Mouse (Mus musculus) ovary, postnatal 10 days (tissue): Measurements from ENCODE around the gene E130308A19Rik.
"Not testable (repeated sequence)": the region's sequence is repeated elsewhere in the genome, so short reads cannot be mapped to it uniquely, and the experiment has no call there.

ENCODE experiments used
- DNase-seq: peaks from one replicate; pipeline ENCODE4 v3.0.0; 2022; ENCODE audit warnings: low spot score

The E130308A19Rik gene

GRCm38 (mm10) chr4:59785412-59785811, 159.4 kb downstream of the E130308A19Rik start:
- no peak for DNase-seq

DNA sequence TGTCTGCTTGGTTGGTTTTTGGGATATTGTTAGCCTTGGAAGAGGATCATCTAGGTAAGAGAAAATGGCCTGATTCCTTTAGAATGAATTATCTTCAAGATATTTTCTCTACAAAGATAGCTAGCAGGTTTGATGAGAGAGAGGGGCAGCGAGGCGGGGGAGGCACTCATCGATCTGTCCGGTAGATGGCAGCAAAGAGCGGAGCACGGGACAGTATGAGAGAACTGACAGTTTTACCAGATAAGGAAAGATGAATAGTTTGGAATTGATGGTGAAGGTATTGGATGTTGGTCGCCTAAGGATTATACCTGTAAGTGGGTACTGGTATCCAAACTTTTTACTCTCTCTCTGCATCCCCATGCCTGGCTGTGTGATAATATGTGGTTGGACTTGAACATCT, 160.7 kb downstream of the E130308A19Rik start:
- peak; percentile 69 for DNase-seq

- DNase-seq = no peak
Observed at GRCm38 (mm10) chr4:59787126-59787525, 161.1 kb downstream of the E130308A19Rik start.

DNA sequence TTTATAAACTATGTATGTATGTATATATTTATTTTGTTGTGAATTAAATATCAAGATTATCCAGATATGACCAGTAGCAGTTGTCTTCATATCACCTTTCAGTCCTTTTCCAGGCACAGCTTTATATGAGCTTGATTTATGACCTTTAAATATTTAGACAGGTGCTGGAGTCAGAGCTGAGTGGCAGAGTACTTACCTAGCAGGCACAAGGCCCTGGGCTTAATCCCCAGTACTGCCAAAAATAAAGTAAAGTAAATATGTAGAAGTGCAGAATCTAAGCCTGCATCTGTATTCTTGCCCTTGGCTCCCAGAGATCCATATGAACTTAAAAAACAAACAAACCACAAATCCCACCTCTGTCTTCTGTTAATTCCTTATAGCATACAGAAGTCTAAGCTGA, 163.0 kb downstream of the E130308A19Rik start:
- DNase-seq = no peak

- not testable (repeated sequence) for DNase-seq
Observed at GRCm38 (mm10) chr4:59793626-59794025, 167.6 kb downstream of the E130308A19Rik start.

DNA sequence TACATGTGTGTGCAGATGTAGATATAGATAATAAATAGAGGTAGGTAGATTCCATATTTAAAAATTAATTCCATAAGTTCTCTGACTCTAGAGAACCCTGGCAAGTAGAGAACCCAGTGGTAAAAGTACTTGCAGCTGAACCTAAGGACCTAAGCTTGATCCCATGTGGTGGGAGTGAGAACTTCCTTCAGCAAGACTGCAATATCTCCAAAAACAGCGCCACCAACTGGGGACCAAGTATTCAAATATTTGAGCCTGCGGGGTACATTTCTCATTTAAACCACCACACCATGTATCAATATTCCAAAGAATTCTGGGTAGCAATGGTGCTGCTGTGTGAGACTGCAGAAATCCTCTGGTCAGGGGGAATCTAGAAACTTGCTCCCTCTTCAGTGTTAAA, 168.1 kb downstream of the E130308A19Rik start:
- DNase-seq = no peak

DNA sequence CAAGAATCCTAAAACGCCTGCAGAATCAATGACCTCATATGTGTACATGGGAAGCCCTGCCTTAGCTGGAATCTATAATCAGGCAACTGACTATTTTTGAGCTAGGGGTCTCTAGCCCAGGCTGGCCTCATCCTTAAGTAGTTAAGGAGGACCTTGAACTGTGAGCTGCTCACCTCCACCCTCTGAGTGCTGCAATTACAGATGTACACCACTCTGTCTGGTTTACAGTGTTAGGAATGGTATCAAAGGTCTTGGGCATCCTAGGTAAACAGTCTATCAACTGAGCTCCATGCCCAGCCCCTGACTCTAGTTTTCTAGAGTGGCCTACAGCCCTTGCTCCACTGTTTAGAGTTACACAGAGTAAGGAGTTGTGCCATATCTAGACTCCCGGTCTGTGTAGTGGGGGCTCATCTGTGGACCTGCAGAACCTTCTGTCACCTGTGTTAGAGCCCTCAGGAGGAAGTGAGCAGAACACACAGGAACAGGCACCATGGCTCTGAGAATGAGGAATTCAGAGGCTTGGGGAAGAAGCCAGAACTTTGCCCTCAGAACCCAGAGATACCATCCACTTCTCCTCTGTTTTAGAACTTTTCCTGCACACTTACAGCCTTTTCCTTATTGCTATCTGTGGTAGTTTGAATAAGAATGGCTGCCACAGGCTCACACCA, 169.9 kb downstream of the E130308A19Rik start:
- DNase-seq = no peak

- DNase-seq = no peak
Observed at GRCm38 (mm10) chr4:59800181-59800580, 174.2 kb downstream of the E130308A19Rik start.

DNA sequence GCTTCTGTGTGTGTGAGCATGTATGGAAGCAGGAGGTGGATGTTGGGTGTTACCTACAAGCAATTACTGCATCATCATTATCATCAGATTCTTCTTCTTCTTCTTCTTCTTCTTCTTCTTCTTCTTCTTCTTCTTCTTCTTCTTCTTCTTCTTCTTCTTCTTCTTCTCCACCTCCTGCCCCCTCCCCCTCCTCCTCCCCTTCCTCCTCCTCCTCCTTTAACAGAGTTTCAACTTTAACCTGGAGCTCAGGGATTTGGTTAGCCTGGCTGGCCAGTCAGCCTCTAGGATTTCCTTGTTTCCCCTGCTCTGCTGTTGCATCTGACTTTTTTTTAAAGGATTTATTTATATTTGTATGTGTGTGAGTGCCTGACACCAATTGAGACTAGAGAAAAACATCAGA, 175.5 kb downstream of the E130308A19Rik start, which contains the start of gene Inip:
Gene Inip (minus strand): TSS at position 101 of the 400 bp plus-strand sequence.
- no peak for DNase-seq

DNA sequence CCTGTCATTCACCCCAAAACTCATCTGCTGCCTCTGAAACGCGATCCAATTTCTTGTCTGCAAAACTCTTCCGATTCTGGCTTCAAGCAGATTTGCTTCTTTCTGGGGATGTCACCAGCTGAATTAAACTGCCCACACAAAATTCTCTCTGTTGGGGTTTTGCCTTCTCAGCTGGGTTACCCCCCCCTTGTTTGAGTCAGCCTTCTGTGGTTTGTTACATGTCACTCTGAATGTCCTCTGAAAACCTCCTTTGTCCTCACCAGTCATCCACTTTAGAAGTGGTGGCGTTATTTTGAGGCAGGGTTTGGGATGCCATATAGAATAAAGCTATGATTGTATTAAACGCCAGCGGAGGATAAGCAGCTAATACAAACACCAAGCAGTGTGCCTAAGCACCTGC, 176.1 kb downstream of the E130308A19Rik start:
- DNase-seq = no peak

DNA sequence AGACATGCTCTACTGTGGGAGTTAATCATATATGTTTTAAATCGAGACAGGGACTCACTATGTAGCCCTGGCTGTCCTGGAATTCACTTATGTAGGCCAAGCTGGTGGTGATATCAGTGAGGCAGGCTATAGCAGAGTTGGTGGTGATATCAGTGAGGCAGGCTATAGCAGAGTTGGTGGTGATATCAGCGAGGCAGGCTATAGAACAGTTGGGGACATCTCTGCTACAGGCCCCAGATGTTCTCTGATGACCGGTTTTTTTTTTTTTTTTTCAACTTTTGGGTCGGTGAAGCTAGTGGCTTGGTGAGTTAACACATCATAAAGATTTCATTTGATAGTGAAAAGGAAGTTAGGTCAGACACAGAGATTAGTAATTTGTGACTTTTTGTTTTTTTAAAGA, 176.8 kb downstream of the E130308A19Rik start:
- DNase-seq = no peak

DNA sequence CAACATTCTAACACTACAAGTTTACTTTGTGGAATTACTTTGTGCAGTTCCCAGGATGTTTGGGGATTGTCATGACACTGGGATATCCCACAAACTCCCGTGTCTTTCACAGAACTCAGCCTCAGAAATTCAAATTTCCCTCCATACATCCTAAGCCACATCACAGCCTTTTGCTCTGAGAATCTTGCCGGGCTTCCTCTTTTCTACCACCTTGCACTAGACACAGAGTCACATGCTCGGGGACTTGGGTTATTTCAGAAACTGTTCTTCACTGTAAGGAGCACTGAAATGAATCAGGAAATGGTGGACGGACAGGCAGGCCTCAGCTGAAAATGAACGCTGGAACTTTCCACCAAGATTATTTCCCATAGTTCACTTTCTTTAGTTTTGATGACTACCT, 177.3 kb downstream of the E130308A19Rik start:
- DNase-seq = no peak

DNA sequence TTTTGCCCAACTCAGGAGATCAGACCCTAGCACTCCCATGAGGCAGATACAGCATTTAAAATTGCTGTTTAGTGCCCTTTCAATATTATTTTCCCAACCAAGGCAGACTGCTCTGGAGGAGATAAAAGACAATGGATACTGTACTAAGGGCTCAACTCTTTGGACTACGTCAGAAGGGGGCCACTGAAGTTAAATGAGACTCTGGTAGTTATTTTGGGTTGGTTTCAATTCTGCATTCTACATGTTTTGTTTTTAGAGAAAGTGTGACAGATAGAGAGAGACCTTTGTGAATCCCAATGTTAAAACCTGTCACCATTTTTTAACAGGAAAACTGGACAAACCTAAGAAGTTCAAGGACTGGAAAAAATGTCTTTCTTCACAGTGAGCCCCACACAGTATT, 178.7 kb downstream of the E130308A19Rik start:
- no peak for DNase-seq

DNA sequence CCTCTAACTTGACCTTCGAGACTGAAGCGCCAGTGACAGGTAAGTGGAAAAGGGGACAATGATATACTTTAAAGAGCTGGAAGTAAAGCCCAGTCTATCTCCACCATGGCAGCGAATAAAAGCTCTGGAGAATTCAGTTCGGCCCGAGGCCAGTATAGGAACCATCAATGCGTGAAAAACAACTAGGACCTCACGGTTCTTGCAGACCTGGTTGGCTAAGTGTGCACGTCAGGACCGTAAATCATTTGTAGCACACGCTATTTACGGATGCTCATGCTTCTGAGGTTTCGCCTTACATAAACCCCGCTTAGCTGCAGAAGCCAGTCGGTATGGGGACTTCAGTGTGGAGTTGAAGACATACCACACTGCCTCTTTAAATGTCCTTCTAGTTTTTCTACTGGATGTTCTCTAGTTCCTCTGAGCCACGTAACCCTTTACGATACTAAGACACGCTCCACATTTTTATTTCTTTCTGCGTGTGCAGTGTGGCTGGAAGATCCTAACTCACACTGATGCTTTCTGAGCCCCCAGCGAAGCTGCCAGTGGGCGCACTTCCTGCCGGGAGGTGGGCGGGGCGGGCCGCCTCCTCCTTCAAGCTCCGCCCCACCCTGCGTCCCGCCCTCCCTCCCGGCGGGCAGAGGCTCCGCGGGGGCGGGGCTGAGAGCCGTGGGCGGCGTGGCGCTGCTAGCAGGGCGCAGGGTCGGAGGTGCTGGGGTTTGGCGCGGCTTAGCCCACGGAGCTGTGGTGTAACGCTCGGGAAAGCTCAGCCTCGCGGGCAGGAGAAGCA, 179.4 kb downstream of the E130308A19Rik start, which contains the start of gene Snx30:
Gene Snx30 (plus strand): TSS at position 660 of the 787 bp plus-strand sequence.
- peak; percentile 77 for DNase-seq

DNA sequence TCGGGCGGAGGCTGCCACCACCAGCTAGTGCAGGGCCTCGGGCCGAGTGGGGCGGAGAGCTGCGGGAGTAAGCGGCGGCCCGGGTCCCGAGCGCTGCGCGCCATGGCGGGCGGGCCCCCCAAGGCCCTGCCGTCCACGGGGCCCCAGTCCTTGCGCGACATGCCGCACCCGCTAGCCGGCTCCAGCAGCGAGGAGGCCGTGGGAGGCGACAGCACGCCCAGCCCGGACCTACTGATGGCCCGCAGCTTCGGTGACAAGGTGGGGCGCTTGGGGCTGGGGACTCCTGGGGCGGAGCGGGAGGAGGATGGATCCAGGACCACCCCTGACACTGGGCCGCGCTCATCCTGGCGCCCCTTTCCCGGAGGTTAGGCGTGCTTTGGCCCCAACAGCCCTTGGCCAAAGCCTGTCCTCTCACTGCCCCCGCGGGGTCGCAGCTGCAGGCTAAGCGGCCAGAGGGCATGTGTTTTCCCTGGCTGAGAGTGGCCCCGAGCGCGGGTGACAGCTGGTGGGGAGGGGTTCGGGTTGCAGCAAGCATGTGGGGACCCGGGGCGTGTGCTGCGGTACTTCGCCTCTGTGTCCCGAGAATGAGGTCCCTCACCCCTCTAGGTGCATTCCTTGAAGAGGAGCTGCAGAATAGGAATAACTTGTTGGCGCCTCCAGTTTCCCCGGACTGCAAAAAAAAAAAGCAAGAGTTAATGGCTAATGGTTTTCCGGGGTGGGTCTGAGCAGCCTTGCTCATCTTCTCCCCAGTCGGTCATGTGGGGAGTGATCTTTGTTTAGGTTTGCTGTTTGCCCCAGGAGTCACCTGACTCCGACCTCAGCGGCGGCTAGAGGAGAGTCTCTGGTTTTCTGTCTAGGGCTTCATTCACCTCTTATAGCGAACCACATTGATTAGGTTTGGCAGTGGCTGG, 180.2 kb downstream of the E130308A19Rik start:
- no peak for DNase-seq

DNA sequence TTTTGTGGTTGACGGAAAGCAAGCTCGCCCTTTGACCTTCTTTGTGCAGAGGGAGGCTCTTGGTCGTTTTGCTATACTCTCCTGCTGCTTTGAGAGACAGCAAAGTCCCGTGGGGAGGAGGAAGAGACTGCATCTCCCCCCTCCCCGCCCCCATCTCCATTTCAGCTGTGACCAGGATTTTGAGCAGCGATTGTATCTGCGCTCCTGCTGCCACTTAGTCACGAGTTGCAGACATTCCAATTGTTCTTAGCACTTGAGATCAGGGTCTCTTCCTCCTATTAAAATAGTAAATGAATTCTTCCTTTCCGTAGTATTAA, 180.8 kb downstream of the E130308A19Rik start:
- no peak for DNase-seq

GRCm38 (mm10) chr4:59807521-59807920, 181.5 kb downstream of the E130308A19Rik start:
- DNase-seq = no peak

DNA sequence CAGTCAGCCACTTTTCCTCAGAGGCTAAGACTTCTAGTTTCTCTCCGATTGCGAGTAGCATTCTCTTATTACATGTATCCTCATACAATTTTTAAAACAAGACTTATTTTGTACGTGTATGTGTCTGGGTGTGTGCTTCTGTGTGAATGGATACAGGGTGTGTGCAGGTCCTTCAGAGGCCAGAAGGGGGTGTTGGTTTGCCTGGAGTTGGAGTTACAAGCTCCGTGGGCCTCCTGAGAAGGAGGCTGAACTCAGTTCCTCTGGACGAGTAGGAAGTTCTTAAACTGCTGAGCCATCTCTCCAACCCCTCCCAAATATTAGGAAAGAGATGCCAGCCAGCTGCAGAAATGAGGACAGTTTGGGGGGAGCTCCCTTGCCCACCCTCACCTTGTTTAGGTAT, 182.4 kb downstream of the E130308A19Rik start:
- DNase-seq = no peak
